Mouse (Mus musculus): ENCODE results near the gene Ubc.
"Not testable (repeated sequence)": the region's sequence is repeated elsewhere in the genome, so short reads cannot be mapped to it uniquely, and the experiment has no call there.

The Ubc gene

DNA sequence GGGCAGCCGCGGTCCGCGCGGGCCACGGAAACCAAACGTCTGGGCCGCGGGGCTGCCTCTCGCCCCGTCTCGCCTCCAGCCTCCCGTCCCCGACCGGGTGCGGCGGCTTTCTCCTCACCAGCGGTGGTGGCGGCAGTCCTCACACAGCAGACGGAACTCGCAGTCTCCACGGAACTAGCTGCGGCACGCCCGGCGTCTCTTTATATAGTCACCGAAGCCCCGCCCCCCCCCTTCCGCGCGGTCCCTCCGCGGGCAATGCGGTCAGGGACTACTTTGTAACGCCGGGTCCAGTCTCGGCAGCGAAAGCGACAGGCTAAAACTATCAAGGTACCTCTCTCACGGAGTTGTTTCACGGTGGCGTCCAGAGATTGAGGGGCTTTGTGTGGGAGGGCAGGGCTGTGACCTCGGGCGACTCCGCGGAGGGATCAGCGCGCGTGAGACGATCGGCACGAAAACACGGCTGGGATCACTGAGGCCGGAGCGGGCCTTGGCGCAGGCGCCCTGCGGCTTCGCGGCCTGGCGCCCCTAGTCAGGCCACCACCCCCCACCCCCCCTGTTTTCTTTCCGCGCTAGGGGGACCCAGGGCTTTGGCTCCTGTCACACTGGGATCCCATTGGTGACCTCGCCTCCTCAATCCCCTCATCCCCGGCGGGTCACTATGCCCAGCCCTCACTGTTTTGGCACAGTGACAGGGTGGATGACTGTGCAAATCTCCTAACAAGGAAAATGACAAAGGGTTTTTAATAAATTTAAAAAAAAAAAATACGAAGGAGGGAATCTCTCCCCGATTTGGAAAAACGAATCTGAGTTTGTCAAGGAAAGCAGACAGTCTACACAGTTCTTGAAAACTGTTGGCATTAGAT is at the start of gene Ubc:
Gene Ubc, minus strand, starts transcription at position 624 of the 863 bp plus-strand sequence.
- DNase-seq (ENCODE audit: low spot score) = peak; percentile 94

DNA sequence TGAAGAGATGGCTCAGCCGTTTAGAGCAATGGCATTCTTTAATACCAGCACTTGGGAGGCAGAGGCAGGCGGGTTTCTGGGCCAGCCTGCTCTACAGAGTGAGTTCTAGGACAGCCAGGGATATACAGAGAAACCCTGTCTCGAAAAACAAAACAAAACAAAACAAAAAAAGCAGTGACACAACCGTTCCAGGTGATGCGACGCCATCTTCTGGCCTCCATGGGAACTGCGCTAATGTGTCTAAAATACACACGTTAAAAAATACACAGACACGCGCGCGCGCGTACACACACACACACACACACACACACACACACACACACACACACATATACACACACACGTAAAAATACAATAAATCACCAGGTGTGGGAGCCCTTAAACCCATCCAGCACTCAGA is 44.3 kb upstream of the Ubc start:
- DNase-seq (ENCODE audit: low spot score) = not testable (repeated sequence)

DNA sequence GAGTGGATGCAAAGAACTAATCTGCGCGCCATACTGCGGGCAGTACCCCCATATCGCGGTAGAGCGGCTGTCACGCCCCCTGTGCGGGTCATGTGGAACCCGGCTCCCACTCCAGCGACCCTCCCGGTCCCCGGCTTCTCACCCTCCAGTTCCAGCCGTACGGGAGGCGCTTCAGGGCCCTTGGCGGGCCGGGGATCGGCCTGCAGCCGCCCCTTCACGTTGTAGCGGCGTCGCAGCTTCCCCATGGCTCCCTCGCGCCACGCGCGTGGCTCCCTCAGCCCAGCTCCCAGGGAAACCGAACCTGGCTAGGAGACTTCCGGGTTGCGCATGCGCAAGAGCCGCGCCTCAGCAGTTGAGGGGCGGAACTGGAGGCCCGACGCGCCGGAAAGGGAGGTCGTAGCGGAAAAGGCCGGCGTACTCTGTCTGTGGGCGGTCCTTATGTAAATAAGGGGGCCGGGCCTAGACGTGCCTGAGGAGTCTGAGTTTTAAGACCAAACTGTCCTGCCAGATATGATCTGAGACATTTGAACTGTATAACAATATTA is 43.9 kb upstream of the Ubc start, which contains the start of gene Dhx37:
Gene Dhx37, minus strand, starts transcription at position 329 of the 545 bp plus-strand sequence.
- DNase-seq (ENCODE audit: low spot score) = peak; percentile 95

DNA sequence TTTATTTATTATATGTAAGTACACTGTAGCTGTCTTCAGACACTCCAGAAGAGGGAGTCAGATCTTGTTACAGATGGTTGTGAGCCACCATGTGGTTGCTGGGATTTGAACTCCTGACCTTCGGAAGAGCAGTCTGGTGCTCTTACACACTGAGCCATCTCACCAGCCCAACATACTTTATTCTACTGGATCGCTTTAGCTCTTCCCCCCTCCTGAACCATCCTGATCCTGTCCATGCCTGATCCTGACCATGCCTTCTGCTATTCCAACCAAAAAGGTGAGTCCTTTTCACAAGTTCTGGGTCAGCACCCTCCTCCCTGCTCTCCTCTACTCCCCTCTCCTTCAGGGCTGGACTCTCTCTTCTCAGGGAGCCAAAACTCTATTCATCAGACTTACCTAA is 42.3 kb upstream of the Ubc start:
- not testable (repeated sequence) for DNase-seq (ENCODE audit: low spot score)

DNA sequence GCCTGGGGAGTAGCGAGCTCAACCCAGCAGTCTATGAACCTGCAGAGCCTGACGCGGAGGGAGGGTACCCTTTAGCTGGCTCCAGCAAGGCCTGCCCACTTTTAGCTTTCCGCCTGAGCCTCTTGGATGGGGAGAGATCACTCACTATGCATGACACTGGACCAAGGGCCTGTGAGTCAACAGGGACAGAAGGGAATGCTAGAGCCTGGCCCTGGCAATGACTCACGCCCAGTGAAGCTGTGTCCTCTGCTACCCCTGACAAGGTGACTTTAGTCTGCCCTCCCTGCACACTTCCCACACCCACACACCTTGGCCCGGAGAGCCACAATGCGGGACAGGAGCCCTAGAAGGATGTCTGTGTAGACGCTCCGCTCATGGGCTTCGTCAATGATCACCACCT is 36.3 kb upstream of the Ubc start:
- DNase-seq (ENCODE audit: low spot score) = no peak

DNA sequence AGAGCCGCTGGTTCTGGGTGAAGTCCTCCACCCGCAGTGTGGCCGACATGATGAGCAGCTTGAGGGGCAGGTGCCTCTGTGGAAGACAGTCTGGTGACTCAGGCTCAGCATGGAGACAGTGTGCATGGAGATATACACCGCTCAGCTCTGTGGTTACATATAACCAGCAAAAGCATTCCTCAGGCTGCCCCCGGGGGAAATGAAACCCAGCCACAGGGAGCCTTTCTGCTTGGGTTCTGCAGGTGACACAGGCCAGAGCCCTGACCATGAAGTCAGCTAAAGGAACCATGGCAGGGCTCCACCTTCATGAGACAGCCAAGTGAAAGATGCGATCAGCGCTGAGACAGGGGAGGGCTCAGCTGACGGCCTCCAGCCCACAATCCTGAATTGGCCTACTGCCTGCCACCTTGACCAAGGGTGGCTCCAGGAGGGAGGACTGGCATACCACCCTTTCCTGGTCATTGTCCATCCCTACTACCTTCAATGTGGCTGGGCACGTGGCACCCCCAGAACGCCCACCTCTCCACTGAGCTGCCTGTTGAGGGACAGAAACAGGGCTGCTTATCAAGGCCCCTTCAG is 35.8 kb upstream of the Ubc start:
- DNase-seq (ENCODE audit: low spot score) = no peak

DNA sequence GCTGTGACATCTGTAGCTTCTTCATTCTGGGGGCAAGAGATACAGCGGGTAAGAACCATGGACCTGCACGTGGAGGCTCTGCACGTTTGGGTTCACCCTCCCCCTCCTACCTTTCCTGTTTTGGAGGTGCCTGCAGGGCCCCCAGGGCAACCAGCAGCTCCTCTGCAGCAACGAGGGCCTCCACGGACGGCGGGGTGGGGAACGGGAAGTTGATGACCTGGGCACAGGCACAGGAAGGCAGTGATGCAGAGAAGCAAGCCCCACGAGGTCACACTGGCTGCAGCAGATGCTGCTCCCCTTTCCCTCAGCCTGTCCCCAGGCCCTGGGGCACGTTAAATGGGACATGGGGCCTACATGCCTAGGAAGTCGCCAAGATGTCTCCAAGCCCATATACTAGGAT is 29.1 kb upstream of the Ubc start:
- no peak for DNase-seq (ENCODE audit: low spot score)

DNA sequence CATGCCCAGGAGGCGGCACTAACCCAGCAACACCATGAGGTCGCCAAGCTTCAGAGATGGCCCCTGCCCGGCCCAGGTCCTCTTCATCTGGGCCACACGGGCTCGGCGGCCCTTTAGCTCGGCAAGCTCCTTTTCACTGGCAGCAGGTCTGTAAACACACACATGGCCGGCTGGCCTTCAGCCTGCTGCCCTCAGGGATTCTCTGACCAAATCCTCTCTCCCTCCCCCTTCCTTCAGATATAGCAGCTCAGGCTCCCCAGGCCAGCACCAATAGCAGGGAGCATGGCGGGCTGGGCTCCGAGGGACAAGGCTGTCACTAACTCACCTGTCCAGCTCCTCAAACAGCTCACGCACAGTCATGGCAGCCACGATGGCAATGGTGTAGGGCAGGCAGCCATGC is 28.6 kb upstream of the Ubc start:
- DNase-seq (ENCODE audit: low spot score) = no peak

DNA sequence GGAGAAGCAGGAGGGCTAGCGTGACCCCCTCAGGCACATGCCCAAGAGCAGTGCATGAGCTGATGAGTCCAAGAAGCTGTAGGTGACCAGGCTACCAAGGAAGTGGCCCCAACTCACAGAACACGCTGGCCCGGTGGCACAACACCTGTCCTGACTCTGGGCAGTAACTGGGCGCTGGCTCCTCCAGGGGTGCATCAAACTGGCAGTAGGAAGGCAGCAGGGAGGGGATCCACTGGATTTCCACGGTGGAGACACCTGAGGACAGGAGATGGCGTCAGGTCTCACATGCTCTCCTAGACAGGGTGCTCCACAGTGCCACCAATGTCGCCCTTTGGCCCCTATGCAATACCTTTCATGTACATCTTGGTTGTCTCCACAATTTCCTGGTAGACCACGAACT is 26.2 kb upstream of the Ubc start:
- no peak for DNase-seq (ENCODE audit: low spot score)

DNA sequence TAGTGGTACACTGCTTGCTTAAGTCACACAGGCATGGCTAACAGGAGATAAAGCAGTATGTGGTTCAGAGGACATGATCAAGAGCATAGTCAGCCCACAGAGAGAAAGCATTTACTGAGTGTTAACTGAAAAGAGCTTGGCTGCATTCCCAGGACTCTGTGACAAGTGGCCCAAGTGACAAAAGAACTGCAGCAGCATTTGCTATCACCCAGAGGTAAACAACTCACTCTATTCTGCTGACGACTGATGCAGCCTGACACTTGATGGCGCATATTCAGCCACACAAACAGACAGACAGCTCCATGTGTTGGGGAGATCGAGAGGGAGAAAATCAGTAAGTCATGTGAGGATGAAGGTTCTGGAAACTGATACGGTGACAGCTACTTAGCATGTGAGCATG is 23.8 kb upstream of the Ubc start:
- no peak for DNase-seq (ENCODE audit: low spot score)

DNA sequence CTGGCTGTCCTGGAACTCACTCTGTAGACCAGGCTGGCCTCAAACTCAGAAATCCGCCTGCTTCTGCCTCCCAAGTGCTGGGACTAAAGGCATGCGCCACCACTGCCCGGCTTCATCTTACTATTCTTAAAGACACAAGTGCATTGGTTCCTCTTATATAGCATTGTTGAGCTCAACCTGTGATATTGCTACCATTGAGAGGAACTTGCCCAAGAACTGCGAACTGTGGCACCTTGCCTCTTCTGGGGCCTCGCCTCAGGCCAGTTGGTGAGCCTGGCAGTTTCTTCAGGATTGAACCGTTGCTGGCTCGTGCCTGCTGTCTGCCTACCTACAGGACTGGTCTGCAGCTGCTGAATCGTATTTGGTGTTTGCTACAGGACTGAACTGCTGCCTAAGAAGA is 22.5 kb upstream of the Ubc start:
- not testable (repeated sequence) for DNase-seq (ENCODE audit: low spot score)

DNA sequence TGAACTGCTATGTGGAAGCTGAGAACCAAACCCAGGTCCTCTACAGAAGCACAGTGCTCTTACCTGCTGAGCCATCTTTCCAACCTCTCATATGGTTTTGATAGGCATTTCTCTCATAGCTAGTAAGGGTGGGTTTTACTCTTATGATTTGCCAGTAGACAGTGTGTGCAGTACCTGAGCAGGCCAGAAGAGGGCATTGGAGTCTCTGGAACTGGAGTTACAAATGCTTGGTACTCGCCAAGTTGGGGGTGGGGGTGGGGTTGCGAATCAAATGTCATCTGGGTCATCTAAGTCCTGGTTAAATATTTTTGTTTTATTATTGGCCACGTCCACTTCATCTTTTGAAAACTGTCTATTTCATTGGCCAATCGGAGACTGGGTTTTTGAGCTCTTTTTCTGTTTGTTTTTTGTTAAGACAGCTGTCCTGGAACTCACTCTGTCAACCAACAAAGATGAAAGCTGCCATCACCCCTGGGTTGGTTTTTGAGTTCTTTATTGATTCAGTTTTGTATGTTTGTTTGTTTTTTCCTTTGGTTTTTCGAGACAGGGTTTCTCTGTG is 22.0 kb upstream of the Ubc start:
- DNase-seq (ENCODE audit: low spot score) = peak; percentile 81

DNA sequence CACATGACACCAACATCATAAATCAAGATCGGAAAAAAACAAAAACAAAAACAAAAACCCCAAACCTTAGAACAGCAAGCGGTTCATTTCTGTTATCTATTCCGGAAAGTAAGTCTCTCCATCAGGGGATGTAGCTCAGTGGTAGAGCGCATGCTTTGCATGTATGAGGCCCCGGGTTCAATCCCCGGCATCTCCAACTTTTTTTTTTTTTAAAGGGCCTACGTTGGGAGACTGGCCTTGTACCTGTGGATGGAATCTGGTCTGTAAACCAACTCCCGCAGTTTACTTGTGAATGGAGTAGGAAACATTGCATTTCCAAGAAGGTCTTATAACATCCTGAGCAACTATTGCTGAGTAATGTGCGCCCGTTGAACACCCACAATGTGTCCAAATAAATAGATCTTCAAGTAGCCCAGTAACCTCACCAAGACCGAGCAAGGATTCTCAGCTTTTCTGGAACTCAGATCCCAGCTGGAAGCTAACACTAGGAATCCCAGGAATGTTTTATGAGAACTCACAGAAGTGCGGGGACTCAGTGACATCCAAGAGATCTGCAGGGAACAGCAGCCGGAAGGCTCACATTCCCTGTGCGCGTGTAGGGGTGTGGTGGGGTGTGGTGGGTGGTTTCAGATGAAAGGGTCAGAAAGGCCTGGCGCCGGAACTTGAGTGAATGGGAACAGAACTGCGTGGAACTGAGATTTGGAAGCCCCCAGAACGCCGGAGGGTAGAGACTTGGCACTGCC is 19.5 kb upstream of the Ubc start:
- DNase-seq (ENCODE audit: low spot score) = no peak

DNA sequence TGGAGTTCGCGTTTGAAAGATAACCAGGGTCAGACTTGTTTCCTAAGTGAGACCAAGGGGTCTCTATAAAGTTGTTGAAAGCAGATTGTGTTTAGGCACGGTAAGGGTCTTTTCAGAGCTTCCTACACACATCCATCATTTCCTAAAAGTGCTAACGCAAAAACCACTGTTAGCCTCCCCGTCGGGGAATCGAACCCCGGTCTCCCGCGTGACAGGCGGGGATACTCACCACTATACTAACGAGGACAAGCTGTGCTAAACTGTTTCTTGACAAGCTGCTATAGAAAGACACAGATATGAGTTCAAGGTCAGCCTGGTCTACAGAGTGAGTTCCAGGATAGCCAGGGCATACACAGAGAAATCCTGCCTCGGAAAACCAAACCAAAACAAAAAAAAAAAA is 18.8 kb upstream of the Ubc start:
- peak; percentile 89 for DNase-seq (ENCODE audit: low spot score)

DNA sequence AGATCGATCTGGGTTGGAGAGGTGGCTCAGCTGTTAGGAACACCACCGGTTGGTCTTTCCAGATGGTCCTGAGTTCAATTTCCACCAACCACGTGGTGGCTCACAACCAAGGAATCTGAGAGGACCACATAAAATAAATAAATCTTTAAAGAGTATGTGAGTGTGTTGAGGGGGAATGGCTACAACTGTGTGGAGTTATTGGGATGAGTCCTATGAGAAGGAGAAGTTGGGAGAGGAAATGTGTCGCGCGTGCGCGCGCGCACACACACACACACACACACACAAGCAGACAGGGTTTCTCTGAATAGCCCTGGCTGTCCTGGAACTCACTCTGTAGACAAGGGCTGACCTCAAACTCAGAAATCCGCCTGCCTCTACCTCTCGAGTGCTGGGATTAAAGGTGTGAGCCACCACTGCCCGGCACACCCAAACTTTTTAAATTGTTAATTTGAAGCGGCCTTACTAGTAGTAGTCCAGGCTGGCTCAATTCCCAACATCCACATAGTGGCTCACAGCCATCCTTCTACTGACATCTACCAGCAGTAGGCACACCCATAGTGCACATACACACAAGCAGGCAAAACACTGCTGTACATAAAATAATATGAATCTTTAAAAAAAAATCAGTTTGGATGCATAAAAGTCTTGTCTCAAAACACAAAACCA is 18.0 kb upstream of the Ubc start:
- no peak for DNase-seq (ENCODE audit: low spot score)

DNA sequence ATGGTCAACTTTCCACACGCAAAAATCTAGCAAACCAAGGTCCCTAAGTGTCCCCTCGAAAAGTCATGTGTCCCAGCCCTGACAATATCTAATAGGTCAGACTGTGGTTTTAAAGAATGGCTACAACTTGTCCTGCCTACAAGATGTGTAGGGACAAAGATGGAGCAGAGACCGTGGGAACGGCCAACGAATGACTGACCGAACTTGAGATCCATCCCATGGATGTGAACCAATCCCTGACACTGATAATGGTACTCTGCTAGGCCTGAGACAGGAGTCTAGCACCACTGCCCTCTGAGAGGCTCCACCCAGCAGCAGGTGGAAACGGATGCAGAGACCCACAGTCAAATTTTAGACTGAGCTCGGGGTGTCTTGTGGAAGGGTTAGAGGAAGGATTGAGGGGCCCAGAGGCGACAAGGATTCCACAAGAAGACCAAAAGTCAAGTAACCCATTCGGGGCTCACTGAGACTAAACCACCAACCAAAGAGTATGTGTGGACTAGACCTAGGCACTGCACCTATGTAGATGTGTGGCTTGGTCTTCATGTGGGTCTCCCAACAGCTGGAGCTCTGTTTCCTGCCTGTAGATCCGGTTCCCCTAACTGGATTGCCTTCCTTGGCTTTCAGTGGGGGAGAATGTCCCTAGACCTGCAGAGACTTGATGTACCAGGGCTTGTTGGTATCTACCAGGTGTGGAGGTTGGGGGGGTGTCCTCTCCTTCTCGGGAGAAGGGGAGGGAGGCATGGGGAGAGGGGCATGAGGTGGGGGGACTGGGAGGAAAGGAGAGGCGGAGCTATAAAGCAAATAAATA is 17.2 kb upstream of the Ubc start:
- DNase-seq (ENCODE audit: low spot score) = no peak

DNA sequence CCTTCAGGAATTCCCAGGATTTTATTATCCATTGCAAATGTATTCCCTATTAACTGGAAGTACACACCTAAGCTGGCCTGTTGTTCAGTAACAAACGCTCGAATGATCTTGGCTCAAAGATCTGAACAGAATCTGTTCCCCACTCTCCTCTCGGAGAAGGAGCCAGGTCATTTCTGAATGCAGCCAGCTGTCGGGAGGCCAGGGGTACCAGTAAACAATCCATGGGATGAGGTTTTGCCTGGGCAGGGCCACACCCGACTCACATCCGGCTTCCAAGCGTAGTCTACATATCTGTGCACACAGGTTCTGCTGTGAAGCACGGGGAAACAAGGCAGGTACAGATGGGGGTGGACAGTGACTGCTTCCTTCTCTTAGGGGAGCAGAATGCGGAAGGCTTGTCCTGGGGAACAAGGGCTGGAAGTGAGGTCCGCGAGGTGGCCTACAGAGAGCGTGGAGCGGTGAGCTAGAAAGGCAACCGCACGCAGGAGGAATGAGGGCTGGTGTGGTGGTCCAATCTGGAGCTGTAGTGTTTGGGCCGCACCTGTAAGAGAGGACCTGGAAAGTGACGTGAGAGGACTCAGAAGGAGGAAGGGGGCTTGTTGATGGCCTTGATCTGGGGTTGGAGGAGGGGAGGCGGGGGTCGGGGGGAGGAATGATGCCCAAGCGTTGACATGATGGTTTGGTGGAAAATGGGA is 16.5 kb upstream of the Ubc start:
- peak; percentile 63 for DNase-seq (ENCODE audit: low spot score)

DNA sequence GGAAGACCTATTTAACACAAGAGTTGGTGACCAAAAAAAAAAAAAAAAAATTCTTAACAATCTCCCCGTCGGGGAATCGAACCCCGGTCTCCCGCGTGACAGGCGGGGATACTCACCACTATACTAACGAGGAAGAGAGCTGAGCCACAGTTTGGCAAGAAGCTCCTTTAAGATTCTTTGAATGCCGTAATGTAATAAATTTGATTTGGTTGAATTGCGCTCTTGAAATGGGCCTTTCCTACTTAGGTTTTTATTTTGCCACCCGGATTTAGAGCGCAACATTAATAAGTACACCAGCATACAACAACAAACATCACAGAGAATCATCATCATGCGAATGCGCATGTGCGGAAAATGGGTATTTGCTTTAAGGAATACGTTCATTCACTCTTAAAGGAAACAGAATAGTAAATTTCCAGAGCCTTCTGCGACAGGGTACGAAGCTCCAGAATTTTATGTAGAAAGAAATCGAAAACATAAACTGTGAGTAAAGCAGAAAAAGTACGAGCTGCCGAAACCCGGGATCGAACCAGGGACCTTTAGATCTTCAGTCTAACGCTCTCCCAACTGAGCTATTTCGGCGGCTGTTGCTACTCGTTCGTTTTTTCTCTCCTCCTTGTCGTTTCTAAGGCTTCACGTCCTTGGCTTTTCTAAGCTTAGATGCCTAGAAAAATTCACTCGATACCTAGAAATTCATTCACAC is 15.7 kb upstream of the Ubc start:
- peak; percentile 90 for DNase-seq (ENCODE audit: low spot score)

DNA sequence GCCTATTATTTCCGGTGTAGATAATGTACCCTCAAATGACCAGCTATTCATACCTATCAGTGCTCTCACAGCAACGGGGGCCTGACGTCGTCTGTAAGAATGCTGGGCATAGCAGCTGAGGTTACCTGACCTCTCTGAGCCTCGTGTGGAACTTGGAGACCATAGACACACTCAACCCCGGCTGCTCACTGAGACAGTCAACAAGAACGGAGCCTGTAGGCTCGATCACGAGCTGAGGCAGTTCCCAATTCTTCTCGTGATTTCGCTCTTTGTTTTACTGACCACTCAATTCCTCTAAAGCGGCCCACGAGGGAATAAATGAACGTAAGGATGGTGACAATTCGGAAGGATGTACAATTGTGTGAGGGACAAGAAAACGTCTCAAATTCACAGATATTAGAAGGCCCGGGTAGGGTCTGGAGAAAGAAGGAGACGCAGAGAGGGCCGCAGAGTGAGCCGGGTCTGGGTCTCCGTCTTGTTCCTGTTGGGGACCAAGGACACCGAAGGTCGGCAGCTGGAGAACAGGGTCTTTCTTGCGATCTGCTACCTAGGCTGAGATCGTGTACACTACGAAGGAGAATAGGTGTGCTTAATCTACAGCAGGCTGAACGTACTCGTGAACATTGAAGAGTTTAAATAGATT is 15.0 kb upstream of the Ubc start:
- no peak for DNase-seq (ENCODE audit: low spot score)
